Mouse (Mus musculus) CH12.LX (cell line): ENCODE measurements at regions not wholly inside any gene's neighbourhood (a gene's known extent, or its start where the extent isn't known, plus 50 kb on each side); places are given as distances from the start of the nearest gene placed in this dataset.

Experiments used
- DNase-seq: peaks from one replicate; pipeline ENCODE4 v3.0.0-alpha.2; 2013; ENCODE audit errors: extremely low read depth
- H3K27ac ChIP-seq: 2 replicates; pipeline ENCODE4 v1.5.1; 2012; ENCODE audit warnings: low read depth, mild to moderate bottlenecking, control low read depth, moderate library complexity; ENCODE audit not compliant: insufficient read depth
- H3K27me3 ChIP-seq: replicated peaks from 2 replicates; pipeline ENCODE3; 2012; ENCODE audit warnings: inconsistent platforms
- H3K36me3 ChIP-seq, 2 experiments: replicated peaks in 1 of 2; 2 replicates each; pipeline versions ENCODE3 to v1.6.1; 2012; ENCODE audit warnings: inconsistent platforms in 1 of 2, low read length in 1 of 2, mild to moderate bottlenecking in 1 of 2, mixed read lengths in 1 of 2, moderate library complexity in 1 of 2; ENCODE audit not compliant: control insufficient read depth in 1 of 2, insufficient read depth in 1 of 2
- H3K4me1 ChIP-seq, 2 experiments: 2 replicates each; pipeline ENCODE4 v1.6.1; 2012; ENCODE audit warnings: inconsistent platforms in 1 of 2, moderate library complexity in 1 of 2; ENCODE audit not compliant: insufficient read depth in 2 of 2, control insufficient read depth in 1 of 2
- H3K4me2 ChIP-seq: 2 replicates; pipeline ENCODE4 v1.6.1; 2012; ENCODE audit warnings: low read depth, mild to moderate bottlenecking, control low read depth; ENCODE audit not compliant: poor library complexity, insufficient read depth, severe bottlenecking
- H3K4me3 ChIP-seq, 3 experiments: fragments of 150-350 bp in 1 of 3; sonication (generic) in 1 of 3; replicated peaks in 1 of 3; 2 replicates each; pipeline versions ENCODE3 to v1.5.1; 2011 to 2012; ENCODE audit warnings: low read depth in 2 of 3, low read length in 2 of 3, mild to moderate bottlenecking in 2 of 3, moderate library complexity in 2 of 3, control low read depth in 1 of 3, improper control_type of control experiment in 1 of 3, inconsistent platforms in 1 of 3, mixed read lengths in 1 of 3; ENCODE audit not compliant: poor library complexity in 1 of 3
- H3K79me2 ChIP-seq: replicated peaks from 2 replicates; pipeline ENCODE4 v1.6.1; 2012; ENCODE audit warnings: mild to moderate bottlenecking, moderate library complexity; ENCODE audit not compliant: control insufficient read depth, poor library complexity, insufficient read depth, severe bottlenecking; ENCODE audit errors: extremely low read depth
- H3K9ac ChIP-seq: 2 replicates; pipeline ENCODE4 v1.6.1; 2012; ENCODE audit warnings: low read depth, mild to moderate bottlenecking, control low read depth, moderate library complexity; ENCODE audit not compliant: insufficient read depth
- H3K9me3 ChIP-seq: replicated peaks from 2 replicates; pipeline ENCODE3; 2012; ENCODE audit warnings: low read length, inconsistent platforms, mixed read lengths
- BHLHE40 ChIP-seq: IDR thresholded peaks from 2 replicates; pipeline ENCODE4 v1.6.1; 2011; ENCODE audit warnings: mild to moderate bottlenecking, low read depth, low read length, improper control_type of control experiment
- CHD1 ChIP-seq: IDR thresholded peaks from 2 replicates; pipeline ENCODE4 v1.6.1; 2012; ENCODE audit warnings: low read depth, low read length, improper control_type of control experiment, inconsistent platforms
- CHD2 ChIP-seq: IDR thresholded peaks from 2 replicates; pipeline ENCODE4 v1.6.1; 2011; ENCODE audit warnings: low read length, improper control_type of control experiment
- CTCF ChIP-seq, 2 experiments: IDR thresholded peaks in 1 of 2; conservative IDR thresholded peaks in 1 of 2; 2 replicates each; pipeline ENCODE4 v1.5.1; 2011 to 2012; ENCODE audit warnings: low read depth in 2 of 2, low read length in 2 of 2, improper control_type of control experiment in 1 of 2, inconsistent platforms in 1 of 2, mild to moderate bottlenecking in 1 of 2, moderate library complexity in 1 of 2
- EP300 ChIP-seq: IDR thresholded peaks from 2 replicates; pipeline ENCODE4 v1.6.1; 2011; ENCODE audit warnings: low read length, improper control_type of control experiment
- ETS1 ChIP-seq: conservative IDR thresholded peaks from 2 replicates; pipeline ENCODE4 v1.6.1; 2012; ENCODE audit warnings: low read depth, mild to moderate bottlenecking, inconsistent platforms, low read length, improper control_type of control experiment, moderate library complexity
- IRF4 ChIP-seq: IDR thresholded peaks from 2 replicates; pipeline ENCODE4 v1.6.1; 2014; ENCODE audit warnings: low read depth, mild to moderate bottlenecking, inconsistent platforms, low read length, improper control_type of control experiment
- MAFK ChIP-seq: IDR thresholded peaks from 2 replicates; pipeline ENCODE4 v1.6.1; 2011; ENCODE audit warnings: low read length, improper control_type of control experiment; ENCODE audit not compliant: insufficient replicate concordance
- MEF2A ChIP-seq: IDR thresholded peaks from 2 replicates; pipeline ENCODE4 v1.6.1; 2014; ENCODE audit warnings: low read depth, mild to moderate bottlenecking, inconsistent platforms, low read length, improper control_type of control experiment, borderline replicate concordance
- PAX5 ChIP-seq: IDR thresholded peaks from 2 replicates; pipeline ENCODE4 v1.6.1; 2012; ENCODE audit warnings: low read length, inconsistent platforms, mixed read lengths
- POLR2A ChIP-seq: IDR thresholded peaks from 2 replicates; pipeline ENCODE4 v1.6.1; 2011; ENCODE audit warnings: low read depth, mild to moderate bottlenecking, improper control_type of control experiment, low read length
- RCOR1 ChIP-seq: conservative IDR thresholded peaks from 2 replicates; pipeline ENCODE4 v1.6.1; 2012; ENCODE audit warnings: low read depth, mild to moderate bottlenecking, inconsistent platforms, low read length, improper control_type of control experiment
- SMC3 ChIP-seq: IDR thresholded peaks from 2 replicates; pipeline ENCODE4 v1.6.1; 2011; ENCODE audit warnings: low read depth, low read length, improper control_type of control experiment
- TCF12 ChIP-seq: IDR thresholded peaks from 2 replicates; pipeline ENCODE4 v1.6.1; 2014; ENCODE audit warnings: low read depth, mild to moderate bottlenecking, inconsistent platforms, low read length, improper control_type of control experiment
- USF2 ChIP-seq: conservative IDR thresholded peaks from 2 replicates; pipeline ENCODE4 v1.6.1; 2011; ENCODE audit warnings: low read depth, low read length, improper control_type of control experiment
- ZC3H11A ChIP-seq: IDR thresholded peaks from 2 replicates; pipeline ENCODE4 v1.6.1; 2012; ENCODE audit warnings: low read depth, mild to moderate bottlenecking, inconsistent platforms, low read length, improper control_type of control experiment
- dilution Hi-C: fragments of 300-500 bp; cut with MboI; formaldehyde crosslinking; loops from 2 replicates; pipeline ENCODE4 v1.14.3; 2020; ENCODE audit warnings: low sequenced_read_pairs; ENCODE audit not compliant: extremely low pct_unique_long_range_greater_than_20kb, extremely low pct_ligation_motif_present
- in situ Hi-C: fragments of 300-500 bp; cut with MboI; formaldehyde crosslinking; loops from 3 replicates; pipeline ENCODE4 v1.14.3; 2019; ENCODE audit warnings: low sequenced_read_pairs, low pct_ligation_motif_present, low pct_unique_long_range_greater_than_20kb, mixed read lengths

DNA sequence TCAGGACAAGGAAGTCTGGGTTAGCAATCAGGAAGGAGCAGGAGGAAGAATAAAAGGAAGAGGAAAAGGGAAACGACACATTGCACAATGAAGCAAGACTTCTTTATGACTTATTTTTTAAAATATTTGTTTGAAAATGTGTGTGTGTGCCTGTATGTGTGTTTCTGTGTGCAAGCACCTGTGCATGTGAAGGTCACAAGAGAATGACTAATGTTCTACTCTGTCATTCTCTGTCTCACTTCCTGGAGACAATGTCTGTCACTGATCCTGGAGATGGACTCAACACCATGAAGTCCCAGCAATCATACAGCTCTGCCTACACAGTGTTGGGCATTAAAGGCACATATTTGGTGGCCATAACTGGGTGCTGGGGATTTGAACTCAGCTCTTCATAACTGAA lies 96.2 kb upstream of the Trib2 start:
- TF ChIP-seq USF2 (no peak), MEF2A (no peak), PAX5 (no peak), MAFK (no peak), CHD2 (no peak), SMC3 (no peak), IRF4 (no peak), BHLHE40 (peak; percentile 83), RCOR1 (no peak), CHD1 (no peak), POLR2A (no peak), ETS1 (0 out of 2 replicates have a peak, but pooled peaks have one; percentile 23), ZC3H11A (no peak)
- TF ChIP-seq, all 38 proteins: peak for 2
- in situ Hi-C loops = loop anchor here (10.0 kb wide), 1 partner anchor 622 kb away; no protein-coding TSS in a partner anchor
- dilution Hi-C loops = no loop called here
- Histone ChIP-seq H3K4me1 (peaks cover 13 to 27% of the 10 kb centered on the region in 2 experiments; a peak in 3 of 4 replicates), H3K9me3 (no peaks in the 10 kb centered on the region), H3K4me2 (no peak overlapping the region), H3K27me3 (no peaks in the 10 kb centered on the region), H3K27ac (no peak overlapping the region), H3K9ac (no peak overlapping the region), H3K4me3 (no peak overlapping the region), H3K79me2 (no peaks in the 10 kb centered on the region), H3K36me3 (no peaks in the 10 kb centered on the region)
- DNase-seq = no peak

GRCm38 (mm10) chr12:15912491-15912890 lies 95.8 kb upstream of the Trib2 start:
- Histone ChIP-seq H3K79me2 (no peaks in the 10 kb centered on the region), H3K9me3 (no peaks in the 10 kb centered on the region), H3K27me3 (no peaks in the 10 kb centered on the region), H3K27ac (no peak overlapping the region), H3K4me1 (peaks cover 13 to 27% of the 10 kb centered on the region in 2 experiments; a peak in 3 of 4 replicates), H3K4me2 (no peak overlapping the region), H3K36me3 (no peaks in the 10 kb centered on the region), H3K9ac (no peak overlapping the region), H3K4me3 (no peak overlapping the region)
- DNase-seq = no peak
- dilution Hi-C loops (no loop called here), in situ Hi-C loops (loop anchor here (10.0 kb wide), 1 partner anchor 622 kb away; no protein-coding TSS in a partner anchor)
- 0 out of 2 replicates have a peak, but pooled peaks have one; percentile 12 for TF ChIP-seq IRF4
- TF ChIP-seq MAFK = 0 out of 2 replicates have a peak, but pooled peaks have one; percentile 17
- no peak for TF ChIP-seq CTCF (conservative IDR thresholded peaks at IDR 0.05 in 1 of 2, IDR thresholded peaks at IDR 0.05 in 1 of 2; ENCODE audit: low read depth in 2 of 2, low read length in 2 of 2)
- peak; percentile 36 for TF ChIP-seq ETS1
- no peak for TF ChIP-seq RCOR1
- no peak for TF ChIP-seq SMC3
- TF ChIP-seq TCF12 = no peak
- peak; percentile 13; the same call in 1 of the 2 replicates for TF ChIP-seq EP300
- TF ChIP-seq BHLHE40 = 0 out of 2 replicates have a peak, but pooled peaks have one; percentile 17
- 0 out of 2 replicates have a peak, but pooled peaks have one; percentile 14 for TF ChIP-seq CHD2
- no peak for TF ChIP-seq PAX5
- no peak for TF ChIP-seq USF2
